Mouse (Mus musculus): ENCODE data around the gene Atp6v0a2. TPM values are rescaled to one million over a fixed set of nuclear protein-coding genes. Genes with fewer than 3 reads are reported as not detected.
"Not testable (repeated sequence)": the region's sequence is repeated elsewhere in the genome, so short reads cannot be mapped to it uniquely, and the experiment has no call there.

The Atp6v0a2 gene
- polyA plus RNA-seq, 2 experiments = 5.6 to 12.9 TPM

- not testable (repeated sequence) for DNase-seq (ENCODE audit: low read depth in 3 of 3, low spot score in 3 of 3); H3K4me1 ChIP-seq (replicated peaks; ENCODE audit: control insufficient read depth in 2 of 2, insufficient read depth in 2 of 2, low read length in 1 of 2)
- peak; percentile 46; the same call in 1 of the 2 replicates for TF ChIP-seq CTCF (IDR thresholded peaks at IDR 0.05; ENCODE audit: low read depth)
These were observed 6.7 kb downstream of the Atp6v0a2 start for GRCm38 (mm10) chr5:124635068-124635467.

GRCm38 (mm10) chr5:124636139-124636538 lies 7.8 kb downstream of the Atp6v0a2 start:
- H3K9ac ChIP-seq (replicated peaks) = no peak overlapping the region
- WGBS (ENCODE audit: insufficient replicate concordance) = 79% methylated on average over 3 of the region's 3 CpGs
- no peaks in the 10 kb centered on the region for H3K27me3 ChIP-seq (ENCODE audit: control insufficient read depth, insufficient read depth, low read length)
- TF ChIP-seq CTCF (IDR thresholded peaks at IDR 0.05; ENCODE audit: low read depth) (no peak), EP300 (IDR thresholded peaks at IDR 0.05; ENCODE audit: low read depth) (no peak)
- H3K36me3 ChIP-seq (replicated peaks; ENCODE audit: control insufficient read depth, insufficient read depth, low read depth) = peaks cover 11% of the 10 kb centered on the region
- no peak overlapping the region for H3K4me2 ChIP-seq (ENCODE audit: low read depth)
- no peak for ATAC-seq (ENCODE audit: insufficient read depth)
- H3K9me3 ChIP-seq (ENCODE audit: control insufficient read depth, low read length) = no peaks in the 10 kb centered on the region
- no peak overlapping the region for H3K27ac ChIP-seq
- no peak for DNase-seq (ENCODE audit: low read depth in 3 of 3, low spot score in 3 of 3)
- H3K4me1 ChIP-seq (replicated peaks; ENCODE audit: control insufficient read depth in 2 of 2, insufficient read depth in 2 of 2, low read length in 1 of 2) = 0 out of 4 replicates have a peak, but pooled peaks cover 0 to 2% of the 10 kb centered on the region in 2 experiments
- H3K4me3 ChIP-seq (ENCODE audit: insufficient read depth in 1 of 2, low read depth in 2 of 2, low read length in 2 of 2) = no peak overlapping the region

More at GRCm38 (mm10) chr5:124635068-124635467, 6.7 kb downstream of the Atp6v0a2 start:
- not testable (repeated sequence) for H3K27ac ChIP-seq; H3K9ac ChIP-seq (replicated peaks); H3K4me3 ChIP-seq (ENCODE audit: insufficient read depth in 1 of 2, low read depth in 2 of 2, low read length in 2 of 2); H3K9me3 ChIP-seq (ENCODE audit: control insufficient read depth, low read length); ATAC-seq (ENCODE audit: insufficient read depth); H3K27me3 ChIP-seq (ENCODE audit: control insufficient read depth, insufficient read depth, low read length); H3K4me2 ChIP-seq (ENCODE audit: low read depth)
- peaks cover 11% of the 10 kb centered on the region for H3K36me3 ChIP-seq (replicated peaks; ENCODE audit: control insufficient read depth, insufficient read depth, low read depth)
- 77% methylated on average over 4 of the region's 4 CpGs for WGBS (ENCODE audit: insufficient replicate concordance)

- no peak for TF ChIP-seq CTCF (IDR thresholded peaks at IDR 0.05; ENCODE audit: low read depth)
- no peak for TF ChIP-seq EP300 (IDR thresholded peaks at IDR 0.05; ENCODE audit: low read depth)
- DNase-seq (ENCODE audit: low read depth in 3 of 3, low spot score in 3 of 3) (no peak), ATAC-seq (ENCODE audit: insufficient read depth) (no peak)
- Histone ChIP-seq H3K27me3 (ENCODE audit: control insufficient read depth, insufficient read depth, low read length) (no peaks in the 10 kb centered on the region), H3K4me2 (ENCODE audit: low read depth) (no peak overlapping the region), H3K27ac (no peak overlapping the region), H3K4me1 (replicated peaks; ENCODE audit: control insufficient read depth in 2 of 2, insufficient read depth in 2 of 2, low read length in 1 of 2) (0 out of 4 replicates have a peak, but pooled peaks cover 0 to 2% of the 10 kb centered on the region in 2 experiments), H3K36me3 (replicated peaks; ENCODE audit: control insufficient read depth, insufficient read depth, low read depth) (peaks cover 13% of the 10 kb centered on the region), H3K4me3 (ENCODE audit: insufficient read depth in 1 of 2, low read depth in 2 of 2, low read length in 2 of 2) (no peak overlapping the region), H3K9ac (replicated peaks) (no peak overlapping the region), H3K9me3 (ENCODE audit: control insufficient read depth, low read length) (no peaks in the 10 kb centered on the region)
- WGBS (ENCODE audit: insufficient replicate concordance) = 89% methylated on average over 4 of the region's 4 CpGs
These were observed 8.3 kb downstream of the Atp6v0a2 start for GRCm38 (mm10) chr5:124636694-124637093.

- Histone ChIP-seq H3K4me1 (replicated peaks; ENCODE audit: control insufficient read depth in 2 of 2, insufficient read depth in 2 of 2, low read length in 1 of 2) (0 out of 4 replicates have a peak, but pooled peaks cover 0 to 2% of the 10 kb centered on the region in 2 experiments), H3K4me2 (ENCODE audit: low read depth) (no peak overlapping the region), H3K27ac (no peak overlapping the region), H3K9ac (replicated peaks) (no peak overlapping the region), H3K4me3 (ENCODE audit: insufficient read depth in 1 of 2, low read depth in 2 of 2, low read length in 2 of 2) (no peak overlapping the region), H3K27me3 (ENCODE audit: control insufficient read depth, insufficient read depth, low read length) (no peaks in the 10 kb centered on the region), H3K36me3 (replicated peaks; ENCODE audit: control insufficient read depth, insufficient read depth, low read depth) (peaks cover 15% of the 10 kb centered on the region), H3K9me3 (ENCODE audit: control insufficient read depth, low read length) (no peaks in the 10 kb centered on the region)
- TF ChIP-seq CTCF (IDR thresholded peaks at IDR 0.05; ENCODE audit: low read depth) = no peak
- TF ChIP-seq EP300 (IDR thresholded peaks at IDR 0.05; ENCODE audit: low read depth) = no peak
- DNase-seq (ENCODE audit: low read depth in 3 of 3, low spot score in 3 of 3) (no peak), ATAC-seq (ENCODE audit: insufficient read depth) (no peak)
- 87% methylated on average over 11 of the region's 11 CpGs for WGBS (ENCODE audit: insufficient replicate concordance)
These were observed 8.9 kb downstream of the Atp6v0a2 start for GRCm38 (mm10) chr5:124637300-124637699.

GRCm38 (mm10) chr5:124637836-124638235 lies 9.5 kb downstream of the Atp6v0a2 start:
- no peak overlapping the region for H3K4me3 ChIP-seq (ENCODE audit: insufficient read depth in 1 of 2, low read depth in 2 of 2, low read length in 2 of 2)
- TF ChIP-seq EP300 (IDR thresholded peaks at IDR 0.05; ENCODE audit: low read depth) (no peak), CTCF (IDR thresholded peaks at IDR 0.05; ENCODE audit: low read depth) (no peak)
- H3K4me1 ChIP-seq (replicated peaks; ENCODE audit: control insufficient read depth in 2 of 2, insufficient read depth in 2 of 2, low read length in 1 of 2) = 0 out of 4 replicates have a peak, but pooled peaks cover 0 to 2% of the 10 kb centered on the region in 2 experiments
- peaks cover 18% of the 10 kb centered on the region for H3K36me3 ChIP-seq (replicated peaks; ENCODE audit: control insufficient read depth, insufficient read depth, low read depth)
- ATAC-seq (ENCODE audit: insufficient read depth) (no peak), DNase-seq (ENCODE audit: low read depth in 3 of 3, low spot score in 3 of 3) (no peak)
- H3K27ac ChIP-seq = no peak overlapping the region
- no peak overlapping the region for H3K4me2 ChIP-seq (ENCODE audit: low read depth)
- no peaks in the 10 kb centered on the region for H3K27me3 ChIP-seq (ENCODE audit: control insufficient read depth, insufficient read depth, low read length)
- 84% methylated on average over 13 of the region's 13 CpGs for WGBS (ENCODE audit: insufficient replicate concordance)
- no peaks in the 10 kb centered on the region for H3K9me3 ChIP-seq (ENCODE audit: control insufficient read depth, low read length)
- H3K9ac ChIP-seq (replicated peaks) = no peak overlapping the region
